Mouse (Mus musculus): ENCODE measurements around the gene Med20. TPM values are rescaled to one million over a fixed set of nuclear protein-coding genes. Genes with fewer than 3 reads are reported as not detected.

Med20 gene
- 24.9 TPM for polyA plus RNA-seq (2015; fragmentation: Illumina TruSeq; extraction: RNeasy Lipid Tissue Mini Kit (QIAGEN cat#74804); ENCODE audit: low read depth, low replicate concordance)

GRCm38 (mm10) chr17:47610849-47611660 lies at the start of gene Med20, which contains the start of the genes Bysl and Gm20517:
TSS of gene Med20 (plus strand) at chr17:47611582.
TSS of gene Bysl (minus strand) at chr17:47611492.
TSS of gene Gm20517 (plus strand) at chr17:47611589.

GRCm38 (mm10) chr17:47630678-47631065 lies 19.3 kb downstream of the Med20 start, which contains the start of gene Usp49:
TSS of gene Usp49 (plus strand) at chr17:47630690.

Other genes starting within 250 kb of the Med20 start
- 64.4 TPM for gene Mrps10, start 242.7 kb upstream of the Med20 start, polyA plus RNA-seq (2015; fragmentation: Illumina TruSeq; extraction: RNeasy Lipid Tissue Mini Kit (QIAGEN cat#74804); ENCODE audit: low read depth, low replicate concordance)
- gene Guca1b, start 226.2 kb upstream of the Med20 start, polyA plus RNA-seq (2015; fragmentation: Illumina TruSeq; extraction: RNeasy Lipid Tissue Mini Kit (QIAGEN cat#74804); ENCODE audit: low read depth, low replicate concordance) = 0.62 TPM
- gene Guca1a, start 211.0 kb upstream of the Med20 start, polyA plus RNA-seq (2015; fragmentation: Illumina TruSeq; extraction: RNeasy Lipid Tissue Mini Kit (QIAGEN cat#74804); ENCODE audit: low read depth, low replicate concordance) = not detected
- gene AI661453, start 175.0 kb upstream of the Med20 start, polyA plus RNA-seq (2015; fragmentation: Illumina TruSeq; extraction: RNeasy Lipid Tissue Mini Kit (QIAGEN cat#74804); ENCODE audit: low read depth, low replicate concordance) = 0.25 TPM
- not detected for gene 1700001C19Rik, start 174.2 kb upstream of the Med20 start, polyA plus RNA-seq (2015; fragmentation: Illumina TruSeq; extraction: RNeasy Lipid Tissue Mini Kit (QIAGEN cat#74804); ENCODE audit: low read depth, low replicate concordance)
- gene Taf8, start 109.3 kb upstream of the Med20 start, polyA plus RNA-seq (2015; fragmentation: Illumina TruSeq; extraction: RNeasy Lipid Tissue Mini Kit (QIAGEN cat#74804); ENCODE audit: low read depth, low replicate concordance) = 21.7 TPM
- 23.5 TPM for gene Ccnd3, start 106.5 kb upstream of the Med20 start, polyA plus RNA-seq (2015; fragmentation: Illumina TruSeq; extraction: RNeasy Lipid Tissue Mini Kit (QIAGEN cat#74804); ENCODE audit: low read depth, low replicate concordance)
- 16.8 TPM for gene Bysl, start 90 bp upstream of the Med20 start, polyA plus RNA-seq (2015; fragmentation: Illumina TruSeq; extraction: RNeasy Lipid Tissue Mini Kit (QIAGEN cat#74804); ENCODE audit: low read depth, low replicate concordance)
- gene Gm20517, start within 50 bp of the Med20 start, polyA plus RNA-seq (2015; fragmentation: Illumina TruSeq; extraction: RNeasy Lipid Tissue Mini Kit (QIAGEN cat#74804); ENCODE audit: low read depth, low replicate concordance) = 3.6 TPM
- gene Usp49, start 19.1 kb downstream of the Med20 start, polyA plus RNA-seq (2015; fragmentation: Illumina TruSeq; extraction: RNeasy Lipid Tissue Mini Kit (QIAGEN cat#74804); ENCODE audit: low read depth, low replicate concordance) = 6.8 TPM
- gene Tomm6, start 76.8 kb downstream of the Med20 start, polyA plus RNA-seq (2015; fragmentation: Illumina TruSeq; extraction: RNeasy Lipid Tissue Mini Kit (QIAGEN cat#74804); ENCODE audit: low read depth, low replicate concordance) = 192 TPM
- 27.7 TPM for gene Frs3, start 77.4 kb downstream of the Med20 start, polyA plus RNA-seq (2015; fragmentation: Illumina TruSeq; extraction: RNeasy Lipid Tissue Mini Kit (QIAGEN cat#74804); ENCODE audit: low read depth, low replicate concordance)
- gene Gm21981, start 82.9 kb downstream of the Med20 start, polyA plus RNA-seq (2015; fragmentation: Illumina TruSeq; extraction: RNeasy Lipid Tissue Mini Kit (QIAGEN cat#74804); ENCODE audit: low read depth, low replicate concordance) = 6.6 TPM
- gene Prickle4, start 83.2 kb downstream of the Med20 start, polyA plus RNA-seq (2015; fragmentation: Illumina TruSeq; extraction: RNeasy Lipid Tissue Mini Kit (QIAGEN cat#74804); ENCODE audit: low read depth, low replicate concordance) = 0.86 TPM
- gene Pgc, start 115.3 kb downstream of the Med20 start, polyA plus RNA-seq (2015; fragmentation: Illumina TruSeq; extraction: RNeasy Lipid Tissue Mini Kit (QIAGEN cat#74804); ENCODE audit: low read depth, low replicate concordance) = not detected
- 11.9 TPM for gene Tfeb, start 125.4 kb downstream of the Med20 start, polyA plus RNA-seq (2015; fragmentation: Illumina TruSeq; extraction: RNeasy Lipid Tissue Mini Kit (QIAGEN cat#74804); ENCODE audit: low read depth, low replicate concordance)
- gene Mdfi, start 223.1 kb downstream of the Med20 start, polyA plus RNA-seq (2015; fragmentation: Illumina TruSeq; extraction: RNeasy Lipid Tissue Mini Kit (QIAGEN cat#74804); ENCODE audit: low read depth, low replicate concordance) = 1.1 TPM

Measured in brain, adult 10 weeks (tissue).